Mouse (Mus musculus) cortical plate, adult 2 months (tissue): ENCODE data around the gene Stard8. TPM values are rescaled to one million over a fixed set of nuclear protein-coding genes. Genes with fewer than 3 reads are reported as not detected.
A peak's percentile ranks its signal among the peaks of the same experiment; 100 is the strongest.

ENCODE experiments used
- H3K27ac ChIP-seq: fragments of 200-500 bp; 2 replicates; pipeline ENCODE4 v1.5.1; 2012; ENCODE audit warnings: low read length, control low read depth, inconsistent platforms; ENCODE audit not compliant: insufficient read depth
- H3K4me1 ChIP-seq: fragments of 200-500 bp; 2 replicates; pipeline ENCODE4 v1.6.1; 2011; ENCODE audit warnings: low read length; ENCODE audit not compliant: control insufficient read depth, insufficient read depth
- H3K4me3 ChIP-seq: fragments of 200-500 bp; 2 replicates; pipeline ENCODE4 v1.5.1; 2011; ENCODE audit warnings: mild to moderate bottlenecking, low read length, control low read depth; ENCODE audit not compliant: insufficient read depth
- CTCF ChIP-seq: fragments of 200-500 bp; IDR thresholded peaks from 2 replicates; pipeline ENCODE4 v1.5.1; 2011; ENCODE audit warnings: mild to moderate bottlenecking, control low read depth, low read length; ENCODE audit not compliant: insufficient read depth; ENCODE audit errors: extremely low read depth
- POLR2A ChIP-seq: fragments of 200-500 bp; IDR thresholded peaks from 2 replicates; pipeline ENCODE4 v1.6.1; 2011; ENCODE audit warnings: mild to moderate bottlenecking, low read length, control low read depth; ENCODE audit not compliant: insufficient read depth; ENCODE audit errors: extremely low read depth
- polyA plus RNA-seq: library from polyadenylated mRNA; depleted of rRNA; stranded (reverse); fragments of >200 nt; gene quantifications from 2 replicates; pipeline ENCODE4 v1.2.3, GENCODE M21; 2012

Stard8 gene
- polyA plus RNA-seq, 1 experiment: 31.9 TPM

DNA sequence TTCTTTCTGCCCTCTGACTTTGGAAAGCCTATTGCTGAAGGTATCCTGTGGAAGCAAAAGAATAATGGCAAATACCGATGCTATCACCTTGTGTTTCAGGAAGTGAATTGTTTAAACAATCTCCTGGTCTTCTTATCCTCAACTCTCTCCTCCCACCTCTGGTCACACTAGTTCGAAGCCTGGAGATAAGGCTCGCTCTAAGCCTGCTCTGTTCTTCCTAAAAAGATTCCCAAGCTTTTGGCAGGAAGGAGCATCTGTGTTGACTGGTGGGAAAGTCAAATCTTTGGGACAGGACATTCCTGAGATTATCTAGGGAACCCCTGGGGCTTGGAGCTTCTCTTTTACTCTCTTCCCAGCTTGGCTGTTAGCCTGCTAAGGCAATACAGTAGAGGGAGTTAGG, 8.2 kb downstream of the Stard8 start:
- Histone ChIP-seq H3K4me1 (no peaks in the 10 kb centered on the region), H3K4me3 (no peak overlapping the region), H3K27ac (no peak overlapping the region)
- no peak for TF ChIP-seq CTCF
- TF ChIP-seq POLR2A: no peak

DNA sequence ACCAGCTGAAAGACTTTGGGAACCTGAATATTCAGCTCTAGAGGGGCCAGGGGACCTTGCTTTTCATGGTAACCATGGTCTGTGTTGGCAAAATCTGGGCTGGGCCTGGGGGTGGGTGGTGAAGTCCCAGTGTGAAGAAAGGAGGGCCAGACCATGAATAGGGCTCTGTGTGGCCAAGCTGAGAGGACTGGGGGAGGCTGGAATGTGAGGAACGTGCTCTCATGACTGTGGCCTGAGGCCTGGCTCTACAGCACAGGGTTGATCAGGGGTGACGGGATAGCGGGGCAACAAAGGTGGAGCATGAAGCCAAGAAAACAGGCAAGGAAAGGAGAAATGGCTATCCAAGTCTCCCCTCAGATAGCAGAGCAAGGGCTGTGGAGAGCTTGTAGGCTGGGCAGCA, 9.4 kb downstream of the Stard8 start:
- H3K4me3 ChIP-seq: no peak overlapping the region
- no peak overlapping the region for H3K27ac ChIP-seq
- no peak for TF ChIP-seq POLR2A
- no peaks in the 10 kb centered on the region for H3K4me1 ChIP-seq

DNA sequence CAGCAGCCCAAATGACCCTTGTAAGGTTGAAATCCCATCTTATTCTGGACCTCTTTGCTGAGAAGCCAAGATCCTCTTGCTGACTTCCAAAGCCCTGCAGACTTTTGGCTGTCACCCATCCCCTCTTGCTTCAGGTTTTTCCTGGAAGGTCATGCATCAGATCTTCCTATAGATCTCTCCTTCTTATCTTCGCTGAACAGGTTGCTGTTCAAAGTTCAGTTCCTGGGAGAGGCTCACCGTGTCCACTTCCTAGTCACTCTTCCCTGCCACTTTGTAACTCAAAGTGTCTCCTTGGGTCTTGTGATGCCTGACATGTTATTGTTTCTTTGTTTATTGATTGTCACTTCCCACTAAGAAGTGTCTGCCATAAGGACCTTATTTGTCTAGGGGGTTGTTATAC, 12.7 kb downstream of the Stard8 start:
- no peak overlapping the region for H3K4me3 ChIP-seq
- no peak overlapping the region for H3K27ac ChIP-seq
- TF ChIP-seq POLR2A (no peak), CTCF (no peak)
- no peaks in the 10 kb centered on the region for H3K4me1 ChIP-seq

DNA sequence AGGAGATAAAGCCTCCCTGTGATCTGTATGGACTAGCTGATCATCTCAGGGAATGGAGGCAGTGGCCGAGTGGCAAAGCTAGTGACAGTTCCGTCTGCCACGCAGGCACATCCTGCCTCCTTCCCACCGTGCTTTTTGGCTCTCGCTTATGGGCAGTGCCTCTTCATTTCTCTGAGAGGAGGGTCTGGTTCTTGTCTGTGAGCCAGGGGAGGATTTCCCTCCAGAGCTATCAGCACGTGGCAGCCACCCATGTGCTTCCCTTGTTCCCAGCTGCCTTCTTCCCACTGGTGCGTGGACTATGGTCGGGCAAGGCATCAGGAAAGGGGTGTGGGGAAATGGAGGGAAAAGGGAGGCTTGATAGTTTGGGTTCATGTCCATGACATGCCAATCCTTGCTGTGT, 13.9 kb downstream of the Stard8 start:
- no peak overlapping the region for H3K27ac ChIP-seq
- no peaks in the 10 kb centered on the region for H3K4me1 ChIP-seq
- no peak overlapping the region for H3K4me3 ChIP-seq
- TF ChIP-seq CTCF (no peak), POLR2A (no peak)

GRCm38 (mm10) chrX:99017874-99018273, 14.8 kb downstream of the Stard8 start:
- Histone ChIP-seq H3K4me1 (no peaks in the 10 kb centered on the region), H3K27ac (peak overlapping the region; percentile 53; the same call in 1 of the 2 replicates), H3K4me3 (no peak overlapping the region)
- TF ChIP-seq POLR2A (no peak), CTCF (no peak)

GRCm38 (mm10) chrX:99019303-99019702, 16.3 kb downstream of the Stard8 start:
- TF ChIP-seq CTCF (no peak), POLR2A (no peak)
- H3K4me3 ChIP-seq: no peak overlapping the region
- peaks cover 1% of the 10 kb centered on the region; the same call in 1 of the 2 replicates for H3K4me1 ChIP-seq
- H3K27ac ChIP-seq: no peak overlapping the region

- no peak for TF ChIP-seq CTCF
- no peak for TF ChIP-seq POLR2A
- Histone ChIP-seq H3K4me3 (no peak overlapping the region), H3K27ac (no peak overlapping the region), H3K4me1 (peaks cover 1% of the 10 kb centered on the region; the same call in 1 of the 2 replicates)
Measured at GRCm38 (mm10) chrX:99020215-99020614, 17.2 kb downstream of the Stard8 start.

DNA sequence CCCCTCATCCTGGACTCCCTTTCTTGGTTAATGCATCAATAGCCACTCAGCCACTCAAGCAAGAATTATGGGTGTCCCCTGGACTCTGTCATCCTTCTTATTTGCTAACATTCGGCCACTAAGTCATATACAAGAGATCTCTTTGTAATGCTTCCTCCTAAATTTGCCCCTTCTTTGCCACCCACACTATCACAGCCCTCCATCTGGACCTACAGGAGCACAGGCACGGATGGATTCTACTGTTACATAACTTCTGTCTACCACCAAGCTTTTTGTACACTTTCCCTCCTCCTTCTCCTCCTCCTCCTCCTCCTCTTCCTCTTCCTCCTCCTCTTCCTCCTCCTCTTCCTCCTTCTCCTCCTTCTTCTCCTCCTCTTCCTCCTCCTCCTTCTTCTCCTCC, 18.5 kb downstream of the Stard8 start:
- H3K4me3 ChIP-seq: no peak overlapping the region
- H3K27ac ChIP-seq: no peak overlapping the region
- TF ChIP-seq CTCF (no peak), POLR2A (no peak)
- H3K4me1 ChIP-seq: peaks cover 1% of the 10 kb centered on the region; the same call in 1 of the 2 replicates

- Histone ChIP-seq H3K27ac (no peak overlapping the region), H3K4me1 (peaks cover 1% of the 10 kb centered on the region; the same call in 1 of the 2 replicates), H3K4me3 (no peak overlapping the region)
- TF ChIP-seq CTCF (no peak), POLR2A (no peak)
Measured at GRCm38 (mm10) chrX:99023951-99024350, 20.9 kb downstream of the Stard8 start.

GRCm38 (mm10) chrX:99035407-99035806, 32.4 kb downstream of the Stard8 start:
- TF ChIP-seq CTCF (no peak), POLR2A (no peak)
- H3K4me1 ChIP-seq: no peaks in the 10 kb centered on the region
- H3K27ac ChIP-seq: no peak overlapping the region
- no peak overlapping the region for H3K4me3 ChIP-seq
